Mouse (Mus musculus): Measurements from ENCODE around the gene Tmem100. TPM values are rescaled to one million over a fixed set of nuclear protein-coding genes. Genes with fewer than 3 reads are reported as not detected.

The Tmem100 gene
- total RNA-seq, 4 experiments from 2014 or later, result 1.9 to 3.9 (median 3.3) TPM

GRCm38 (mm10) chr11:90015281-90015680 is 14.9 kb upstream of the Tmem100 start:
- DNase-seq, result no peak

GRCm38 (mm10) chr11:90019161-90019560 is 11.0 kb upstream of the Tmem100 start:
- no peak for DNase-seq

GRCm38 (mm10) chr11:90025891-90026801 is 4.0 kb upstream of the Tmem100 start:
- peak; percentile 43 for DNase-seq

GRCm38 (mm10) chr11:90026802-90027174 is 3.4 kb upstream of the Tmem100 start:
- DNase-seq, result no peak

- no peak for DNase-seq
Observed at GRCm38 (mm10) chr11:90027216-90027615, 2.9 kb upstream of the Tmem100 start.

GRCm38 (mm10) chr11:90028746-90029145 is 1.4 kb upstream of the Tmem100 start:
- no peak for DNase-seq

GRCm38 (mm10) chr11:90029354-90029753 is 794 bp upstream of the Tmem100 start:
- DNase-seq, result peak; percentile 45

GRCm38 (mm10) chr11:90030557-90030956 is 409 bp downstream of the Tmem100 start:
- peak; percentile 34 for DNase-seq

GRCm38 (mm10) chr11:90031076-90031475 is 928 bp downstream of the Tmem100 start:
- no peak for DNase-seq

GRCm38 (mm10) chr11:90032807-90033206 is 2.7 kb downstream of the Tmem100 start:
- DNase-seq, result no peak

- no peak for DNase-seq
Observed at GRCm38 (mm10) chr11:90033442-90033841, 3.3 kb downstream of the Tmem100 start.

GRCm38 (mm10) chr11:90034646-90035045 is 4.5 kb downstream of the Tmem100 start:
- DNase-seq, result no peak

GRCm38 (mm10) chr11:90035532-90035931 is 5.4 kb downstream of the Tmem100 start:
- no peak for DNase-seq

GRCm38 (mm10) chr11:90036416-90036815 is 6.3 kb downstream of the Tmem100 start:
- no peak for DNase-seq

- no peak for DNase-seq
Observed at GRCm38 (mm10) chr11:90038022-90038421, 7.9 kb downstream of the Tmem100 start.

- DNase-seq, result no peak
Observed at GRCm38 (mm10) chr11:90044459-90044858, 14.3 kb downstream of the Tmem100 start.

- DNase-seq, result no peak
Observed at GRCm38 (mm10) chr11:90046211-90046610, 16.1 kb downstream of the Tmem100 start.

- no peak for DNase-seq
Observed at GRCm38 (mm10) chr11:90047271-90047670, 17.1 kb downstream of the Tmem100 start.

- DNase-seq, result no peak
Observed at GRCm38 (mm10) chr11:90050016-90050415, 19.9 kb downstream of the Tmem100 start.

- no peak for DNase-seq
Observed at GRCm38 (mm10) chr11:90052785-90053184, 22.6 kb downstream of the Tmem100 start.

- DNase-seq, result no peak
Observed at GRCm38 (mm10) chr11:90053820-90054219, 23.7 kb downstream of the Tmem100 start.

- DNase-seq, result no peak
Observed at GRCm38 (mm10) chr11:90054401-90054800, 24.3 kb downstream of the Tmem100 start.

- DNase-seq, result no peak
Observed at GRCm38 (mm10) chr11:90057070-90057469, 26.9 kb downstream of the Tmem100 start.

- DNase-seq, result no peak
Observed at GRCm38 (mm10) chr11:90059241-90059640, 29.1 kb downstream of the Tmem100 start.

All from adrenal gland, adult 8-10 months (tissue).